Mouse (Mus musculus): ENCODE results near the gene Snd1.

DNA sequence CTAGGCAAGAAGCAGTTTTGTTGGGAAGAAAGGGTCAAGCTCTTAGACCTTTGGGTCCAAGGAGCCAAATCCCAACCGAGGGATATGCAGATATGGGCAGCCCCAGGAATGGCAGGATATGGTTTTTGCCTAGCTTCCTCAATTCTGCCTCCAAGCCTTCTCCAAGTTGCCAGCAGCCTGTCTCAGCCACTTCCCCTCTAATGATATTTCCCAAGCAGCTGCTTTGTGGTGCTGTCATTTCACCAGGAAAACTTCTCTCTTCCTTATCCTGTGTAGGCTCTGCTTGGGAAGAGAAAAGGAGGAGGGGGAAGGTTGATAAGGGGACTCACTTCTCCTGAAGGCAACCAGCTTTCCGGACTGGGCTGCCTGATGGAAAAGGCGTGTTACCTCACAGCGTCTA, 406.0 kb downstream of the Snd1 start:
- no peak for TF ChIP-seq CTCF (IDR thresholded peaks at IDR 0.05; ENCODE audit: low read depth, low read length)
- TF ChIP-seq GATA1 (IDR thresholded peaks at IDR 0.05; ENCODE audit: borderline replicate concordance, low read length), result no peak

All from G1E (cell line).